Mouse (Mus musculus) kidney, adult 8-10 months (tissue): ENCODE results near the gene Orm3.

Source experiments
- DNase-seq, 2 experiments: peaks; one replicate each; pipeline ENCODE4 v3.0.0; 2022

Gene Orm3

DNA sequence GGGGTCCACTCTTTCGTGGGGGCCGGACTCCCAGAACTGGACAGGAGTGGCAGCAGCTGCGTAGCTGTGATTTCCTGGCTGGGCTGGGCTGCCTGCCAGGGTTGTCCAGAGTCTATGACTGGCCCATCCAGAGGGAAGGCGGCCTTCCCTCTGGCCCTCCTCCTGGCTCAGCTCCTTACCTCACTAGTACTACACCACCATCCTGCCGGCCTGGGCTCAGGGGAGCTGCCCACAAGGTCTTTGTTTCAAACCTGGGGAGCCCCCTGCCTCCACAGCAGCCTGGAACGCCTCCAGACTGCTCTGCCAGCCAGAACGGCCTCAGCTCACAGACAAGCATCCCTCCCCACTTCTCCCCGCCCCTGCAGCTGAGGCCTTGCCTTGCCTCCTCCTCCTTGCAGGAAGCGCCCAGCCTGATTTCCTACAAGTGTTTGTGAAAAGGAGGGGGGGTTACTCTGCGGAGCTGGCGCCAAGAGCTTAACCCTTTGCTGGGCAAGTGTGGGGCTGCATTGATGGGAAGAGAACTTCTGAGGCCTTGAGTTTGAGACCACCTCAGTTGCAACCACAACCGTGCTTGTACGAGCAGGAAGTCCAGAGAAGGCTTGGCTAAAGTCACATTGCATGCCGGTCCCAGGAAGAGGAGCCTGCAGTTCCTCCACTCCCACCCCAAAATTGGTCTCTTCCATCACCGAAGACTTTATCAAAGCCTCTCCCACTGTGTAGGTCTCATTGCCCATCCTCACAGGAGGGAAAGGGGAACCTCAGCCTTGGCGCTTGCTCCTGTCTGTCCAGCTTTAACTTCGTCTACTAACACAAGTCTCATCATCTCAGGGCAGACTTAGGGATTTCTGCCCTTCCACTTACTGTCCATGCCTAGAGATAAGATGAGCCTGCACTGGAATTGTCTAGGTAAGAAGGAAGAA, 47.3 kb downstream of the Orm3 start, which contains the start of gene Akna:
Akna (minus strand) TSS at position 315 of the 920 bp plus-strand sequence.
- DNase-seq, result peak; percentile 83

DNA sequence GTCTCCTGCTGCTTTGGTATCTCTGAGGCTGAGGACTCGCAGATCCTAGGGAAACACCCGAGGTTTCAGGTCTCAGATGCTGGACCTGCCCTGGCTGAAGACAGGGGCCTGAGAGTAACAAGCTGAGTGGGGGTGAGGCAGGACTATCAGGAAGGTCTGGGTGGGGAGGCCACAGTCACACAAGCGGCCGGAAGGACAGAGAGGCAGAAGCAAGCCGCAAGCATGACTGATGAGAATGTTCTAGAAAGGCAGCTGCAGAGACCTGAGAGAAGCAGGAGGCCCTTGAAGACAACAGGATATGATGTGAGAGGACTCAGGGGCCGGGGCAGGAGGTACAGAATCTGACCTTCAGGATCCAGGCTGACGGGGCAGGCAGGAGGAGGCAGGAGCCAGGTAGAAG, 48.2 kb downstream of the Orm3 start:
- no peak for DNase-seq

DNA sequence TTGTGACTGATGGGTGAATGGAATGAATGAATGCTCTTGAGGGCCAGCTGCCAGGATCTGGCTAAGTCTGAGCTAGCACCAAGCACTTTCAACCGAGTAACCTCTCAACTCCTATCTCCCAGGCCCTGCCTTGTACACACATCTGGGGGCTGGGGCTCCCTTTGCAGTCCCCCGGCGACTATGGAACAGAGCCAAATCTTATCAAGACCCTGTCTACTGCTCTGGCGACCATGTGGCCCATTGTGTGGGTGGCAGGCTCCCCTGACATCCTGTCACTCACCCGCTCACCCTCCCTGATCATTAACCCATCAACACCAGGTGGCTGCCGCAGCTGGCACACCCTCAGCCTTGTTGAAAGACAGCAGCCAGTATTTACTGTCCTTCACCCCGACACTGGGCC, 49.1 kb downstream of the Orm3 start:
- no peak for DNase-seq

DNA sequence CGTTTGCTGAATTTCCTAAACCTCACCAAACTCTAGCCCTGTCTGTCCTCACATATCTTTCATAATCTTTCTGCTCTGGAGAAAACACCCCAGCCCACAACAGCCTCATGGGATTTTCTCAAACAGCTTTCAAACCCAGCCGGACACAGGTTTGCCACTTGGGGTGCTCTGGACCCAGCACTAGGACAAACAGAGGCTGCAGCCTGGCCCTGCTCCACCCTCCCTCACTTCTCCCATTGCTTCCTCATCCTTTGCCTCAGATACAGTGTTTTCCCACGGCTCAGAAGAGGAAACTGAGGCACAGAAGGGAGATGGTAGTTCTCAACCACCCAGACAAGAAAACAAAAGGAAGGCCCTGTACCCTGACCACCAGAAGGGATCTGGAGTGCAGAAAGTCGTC, 49.7 kb downstream of the Orm3 start:
- no peak for DNase-seq

DNA sequence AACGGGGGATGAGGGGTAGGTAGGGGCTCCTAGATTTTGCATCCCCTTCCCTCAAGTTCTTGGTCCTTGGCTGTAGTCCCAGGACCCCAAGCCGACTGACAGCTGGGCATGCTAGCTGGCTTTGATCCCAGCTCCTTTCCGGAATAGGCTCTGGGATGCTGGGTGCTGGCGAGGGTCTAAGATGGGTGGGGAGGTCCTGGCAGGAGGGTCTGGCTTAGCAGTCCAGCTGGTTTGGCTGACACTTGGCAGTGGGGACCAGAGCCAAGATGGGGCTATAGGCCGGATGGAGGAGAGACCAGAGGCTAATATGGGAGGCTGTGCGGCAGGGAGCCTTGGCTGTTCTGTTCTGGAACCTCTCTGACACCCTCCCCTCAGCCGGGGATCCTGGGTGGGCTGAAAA, 52.3 kb downstream of the Orm3 start:
- DNase-seq, result no peak

DNA sequence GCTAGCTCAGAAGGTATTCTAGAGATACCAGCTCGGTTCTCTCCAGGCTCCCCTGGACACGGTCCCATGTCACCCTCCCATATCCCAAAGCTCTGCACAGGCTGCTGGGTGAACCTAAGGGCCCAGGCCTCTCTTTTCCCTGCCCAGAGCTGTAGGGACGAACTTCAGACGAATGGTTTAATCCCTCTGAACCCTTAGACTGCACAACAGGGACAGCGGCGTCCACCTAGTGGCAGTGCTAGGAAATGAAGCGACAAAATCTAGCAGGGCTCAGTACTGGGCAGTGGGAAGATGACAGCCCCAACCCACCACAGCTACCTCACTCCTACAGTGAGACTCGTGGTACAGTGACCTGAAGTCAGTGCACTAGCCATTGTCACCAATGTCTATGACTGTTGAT, 52.7 kb downstream of the Orm3 start:
- peak in 1 of 2 experiments; percentile 56 for DNase-seq
